Mouse (Mus musculus): ENCODE results near the gene Hoxa4.

Gene Hoxa4

DNA sequence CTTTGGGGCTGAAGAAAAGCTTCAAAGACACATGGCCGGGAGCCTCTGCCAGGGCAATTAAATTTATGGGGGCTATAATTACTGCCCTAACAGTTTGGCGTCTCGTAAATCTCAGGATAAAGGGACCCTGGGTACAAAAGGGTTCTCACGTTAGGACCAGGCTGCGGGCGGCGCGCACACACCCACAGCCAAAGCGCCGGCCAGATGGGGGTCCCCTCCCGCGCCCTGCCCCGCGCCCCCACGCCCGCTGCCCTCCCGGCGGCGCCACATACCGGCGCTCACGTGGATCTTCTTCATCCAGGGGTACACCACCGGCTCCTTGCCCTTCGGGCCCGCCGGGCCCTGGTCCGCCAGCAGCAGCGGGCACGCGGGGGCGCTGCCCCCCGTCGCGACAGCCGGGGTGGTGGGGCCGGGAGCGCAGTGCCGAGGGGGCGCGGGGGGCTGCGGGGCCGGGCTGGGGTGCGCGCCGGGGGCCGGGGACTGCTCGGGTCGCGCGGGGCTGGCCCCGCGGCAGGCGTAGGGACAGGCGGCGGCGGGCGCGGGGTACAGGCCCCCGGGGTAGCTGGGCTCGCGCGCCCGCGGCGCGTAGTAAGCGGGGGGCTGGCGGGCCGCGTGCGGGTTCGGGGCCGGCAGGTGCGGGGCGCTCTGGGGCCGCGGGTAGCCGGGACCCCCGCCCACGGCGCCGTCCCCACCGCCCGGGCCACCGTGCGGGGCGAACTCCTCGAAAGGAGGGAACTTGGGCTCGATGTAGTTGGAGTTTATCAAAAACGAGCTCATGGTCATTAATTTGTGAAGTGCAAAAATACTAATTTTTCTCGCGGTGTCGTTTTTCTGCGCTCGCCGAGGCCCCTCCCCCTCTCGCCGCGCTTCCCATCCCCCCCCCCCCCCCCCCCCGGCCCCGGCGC is at the start of gene Hoxa4:
Gene Hoxa4, minus strand, starts transcription at position 848 of the 905 bp plus-strand sequence.
- in situ Hi-C loops (cut with MseI, MboI) = no loop called here

- in situ Hi-C loops (cut with MseI, MboI) = no loop called here
Measured at GRCm38 (mm10) chr6:52241001-52241621, 49.6 kb upstream of the Hoxa4 start.

- in situ Hi-C loops (cut with MseI, MboI) = no loop called here
Measured at GRCm38 (mm10) chr6:52240389-52241000, 48.9 kb upstream of the Hoxa4 start, which contains the start of gene Hoxa10. Hoxa10 (minus strand) TSS chr6:52240854.

GRCm38 (mm10) chr6:52239625-52240388 is 48.3 kb upstream of the Hoxa4 start:
- in situ Hi-C loops (cut with MseI, MboI) = no loop called here

- in situ Hi-C loops (cut with MseI, MboI) = no loop called here
Measured at GRCm38 (mm10) chr6:52238976-52239375, 47.4 kb upstream of the Hoxa4 start.

DNA sequence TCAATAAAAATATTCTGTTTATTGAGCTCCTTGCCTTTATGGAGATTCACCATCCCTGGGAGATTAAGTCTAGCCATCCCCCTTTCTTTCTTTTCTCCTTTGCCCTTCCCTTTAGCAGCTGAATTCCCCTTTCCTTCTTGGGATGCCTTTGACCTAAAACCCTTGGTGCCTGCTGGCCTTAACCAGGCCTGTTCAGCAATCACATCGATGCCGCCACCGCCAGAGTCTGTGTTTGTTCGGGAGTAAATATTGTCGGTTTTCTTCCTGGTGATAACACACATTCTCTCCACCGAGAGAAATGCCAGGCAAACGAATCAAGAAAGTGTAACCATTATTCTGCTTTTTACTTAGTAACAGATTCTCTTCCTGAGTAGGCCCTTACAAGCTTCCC is 46.6 kb upstream of the Hoxa4 start:
- in situ Hi-C loops (cut with MseI, MboI) = no loop called here

GRCm38 (mm10) chr6:52237346-52238154 is 46.0 kb upstream of the Hoxa4 start:
- in situ Hi-C loops (cut with MseI, MboI) = no loop called here

- in situ Hi-C loops (cut with MseI, MboI) = no loop called here
Measured at GRCm38 (mm10) chr6:52236806-52237205, 45.3 kb upstream of the Hoxa4 start.

- in situ Hi-C loops (cut with MseI, MboI) = no loop called here
Measured at GRCm38 (mm10) chr6:52235866-52236265, 44.3 kb upstream of the Hoxa4 start.

DNA sequence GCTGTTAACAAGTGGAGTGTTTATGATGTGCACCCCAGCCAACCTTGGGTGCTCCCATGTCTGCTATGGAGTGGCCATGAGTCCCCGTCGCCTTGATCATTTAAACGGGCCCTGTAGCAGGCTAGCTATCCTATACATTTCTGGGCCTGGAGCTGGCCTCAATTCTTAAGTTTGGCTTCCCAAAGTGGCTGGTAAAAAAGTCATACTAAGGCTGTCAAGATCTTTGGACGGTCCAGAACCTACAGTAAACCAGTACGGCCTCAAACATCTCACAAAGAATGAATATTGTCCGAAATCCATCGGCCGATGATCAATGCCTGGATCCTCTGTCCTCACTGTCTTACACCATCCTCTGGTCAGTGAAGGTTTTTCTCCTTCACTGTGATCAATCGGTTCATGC is 43.7 kb upstream of the Hoxa4 start:
- in situ Hi-C loops (cut with MseI, MboI) = no loop called here

DNA sequence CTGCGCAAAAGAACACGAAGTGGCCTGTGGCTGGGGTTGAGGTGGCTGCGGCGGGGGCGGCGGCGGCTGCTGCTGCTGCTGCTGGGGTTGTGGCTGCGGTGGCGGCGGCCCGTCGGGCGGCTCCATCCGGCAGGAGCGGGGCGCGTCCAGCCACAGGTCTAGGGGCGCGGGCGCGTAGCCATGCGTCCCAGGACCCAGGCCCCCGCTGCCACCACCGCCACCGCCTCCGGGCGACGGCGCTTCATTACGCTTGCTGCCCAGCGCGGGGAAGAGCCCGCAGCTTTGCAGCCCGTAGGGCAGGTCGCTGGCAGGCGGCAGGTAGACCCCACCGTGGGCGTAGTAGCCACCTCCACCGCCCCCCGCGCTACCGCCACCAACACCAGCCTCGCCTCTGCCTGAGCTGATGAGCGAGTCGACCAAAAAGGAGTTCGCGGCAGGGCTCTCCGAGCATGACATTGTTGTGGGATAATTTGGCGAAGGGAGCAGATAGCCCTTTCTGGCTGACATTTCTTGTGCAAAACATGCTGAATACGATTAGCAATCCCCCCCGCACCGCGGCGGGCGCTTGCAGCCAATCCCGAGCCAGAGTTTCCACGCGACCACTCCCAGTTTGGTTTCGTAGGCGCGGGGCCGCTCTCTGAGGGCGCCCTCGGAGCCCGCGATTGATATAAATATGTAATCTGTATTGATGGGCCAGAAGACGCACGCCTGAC is 43.0 kb upstream of the Hoxa4 start:
- in situ Hi-C loops (cut with MseI, MboI) = no loop called here

- in situ Hi-C loops (cut with MseI, MboI) = no loop called here
Measured at GRCm38 (mm10) chr6:52233546-52234427, 42.2 kb upstream of the Hoxa4 start.

DNA sequence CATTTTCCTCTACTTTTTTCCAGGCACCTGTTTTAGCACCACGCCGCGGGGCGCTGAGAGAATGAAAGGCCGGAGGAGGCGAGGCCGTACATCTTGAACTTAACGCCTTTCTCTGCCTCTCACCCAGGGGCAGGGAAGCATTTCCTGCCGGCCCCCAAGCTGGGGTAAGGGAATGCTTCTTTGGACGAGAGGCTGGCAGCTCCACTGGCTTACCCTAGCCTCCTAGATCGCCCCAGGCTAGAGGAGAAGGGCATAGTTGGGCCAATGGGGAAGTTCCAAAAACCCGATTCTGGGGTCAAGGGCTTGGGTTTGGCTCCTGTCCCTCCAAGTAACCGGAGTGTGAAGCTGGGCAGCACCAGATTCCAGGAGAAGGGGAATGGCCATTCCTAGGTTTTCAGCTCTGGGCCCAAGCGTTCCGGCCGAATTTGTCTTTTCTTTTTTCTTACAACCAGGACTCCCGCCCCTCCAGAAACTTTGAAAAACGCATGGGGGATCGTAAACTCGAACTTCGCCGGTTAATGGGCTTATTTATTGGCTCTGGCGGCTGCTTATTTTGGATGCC is 41.5 kb upstream of the Hoxa4 start:
- in situ Hi-C loops (cut with MseI, MboI) = no loop called here

DNA sequence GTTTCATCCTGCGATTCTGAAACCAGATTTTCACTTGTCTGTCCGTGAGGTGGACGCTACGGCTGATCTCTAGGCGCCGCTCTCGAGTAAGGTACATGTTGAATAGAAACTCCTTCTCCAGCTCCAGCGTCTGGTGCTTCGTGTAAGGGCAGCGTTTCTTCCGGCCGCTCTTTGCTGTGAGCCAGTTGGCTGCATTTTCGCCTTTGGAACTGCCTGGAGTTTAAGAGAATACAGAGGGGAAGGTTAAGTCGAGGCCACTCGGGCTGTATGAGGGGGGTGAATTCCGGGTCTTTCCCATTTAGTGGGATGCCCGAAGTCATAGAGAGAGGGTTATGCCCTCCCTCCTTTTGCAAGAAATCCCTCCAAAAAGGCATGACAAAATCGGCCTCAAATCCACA is 41.0 kb upstream of the Hoxa4 start:
- in situ Hi-C loops (cut with MseI, MboI) = no loop called here

- in situ Hi-C loops (cut with MseI, MboI) = no loop called here
Measured at GRCm38 (mm10) chr6:52231885-52232567, 40.5 kb upstream of the Hoxa4 start.

DNA sequence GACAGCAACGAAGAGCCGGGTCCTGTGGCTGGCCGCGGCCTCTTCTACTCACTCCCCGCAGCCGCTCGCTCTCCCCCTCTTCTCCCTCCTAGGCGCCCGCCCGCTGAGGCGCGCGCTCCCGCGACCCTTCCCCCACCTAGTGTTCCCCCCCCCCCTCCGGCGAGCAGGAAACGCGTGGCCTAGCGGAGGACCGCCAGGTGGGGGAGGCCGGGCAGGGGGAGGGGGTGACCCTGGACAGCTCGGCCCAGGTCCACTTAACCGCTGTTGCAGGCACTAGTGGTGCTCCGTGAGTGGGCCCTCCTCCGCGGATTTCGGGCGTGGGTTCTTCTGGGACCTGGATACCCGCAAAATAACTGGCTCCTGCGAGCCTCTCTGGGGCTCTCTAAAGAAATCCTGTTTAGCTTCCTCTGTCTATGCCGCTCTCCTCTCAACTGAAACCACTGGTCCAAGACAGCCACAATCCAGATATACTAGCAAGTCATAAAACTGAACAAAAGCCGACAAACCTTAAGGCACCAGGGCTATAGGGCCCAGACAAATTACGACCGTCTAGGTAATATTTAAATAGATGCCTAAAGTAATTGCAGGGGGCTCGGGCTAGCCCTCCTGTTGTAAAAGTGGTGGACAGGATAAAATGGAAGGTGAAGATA is 39.1 kb upstream of the Hoxa4 start, which contains the start of gene Hoxa9:
Gene Hoxa9, minus strand, starts transcription at position 574 of the 650 bp plus-strand sequence.
- in situ Hi-C loops (cut with MseI, MboI) = no loop called here

- in situ Hi-C loops (cut with MseI, MboI) = no loop called here
Measured at GRCm38 (mm10) chr6:52229558-52230416, 38.2 kb upstream of the Hoxa4 start.

Measured in mouse trophoblast stem cell (cell line).